Mouse (Mus musculus) ES-E14 (cell line): ENCODE measurements around the gene Olfr318.

Experiments used
- CHD2 ChIP-seq: IDR thresholded peaks from 2 replicates; pipeline ENCODE4 v1.6.1; 2014; ENCODE audit warnings: mild to moderate bottlenecking, low read depth, low read length, inconsistent platforms
- HCFC1 ChIP-seq: IDR thresholded peaks from 2 replicates; pipeline ENCODE4 v1.6.1; 2012; ENCODE audit warnings: low read length, inconsistent platforms, borderline replicate concordance; ENCODE audit not compliant: insufficient read depth
- MAFK ChIP-seq: IDR thresholded peaks from 2 replicates; pipeline ENCODE4 v1.6.1; 2014; ENCODE audit warnings: mild to moderate bottlenecking, low read depth, low read length, inconsistent platforms; ENCODE audit not compliant: insufficient read depth
- ZC3H11A ChIP-seq: IDR thresholded peaks from 2 replicates; pipeline ENCODE4 v1.6.1; 2012; ENCODE audit warnings: low read depth, mild to moderate bottlenecking, inconsistent platforms, low read length, borderline replicate concordance
- ZNF384 ChIP-seq: IDR thresholded peaks from 2 replicates; pipeline ENCODE4 v1.6.1; 2012; ENCODE audit warnings: low read depth, low read length, inconsistent platforms

GRCm38 (mm10) chr11:58680799-58681198 is 43.0 kb downstream of the Olfr318 start, which contains the start of gene Olfr320:
- TF ChIP-seq MAFK (no peak), ZNF384 (no peak), ZC3H11A (no peak), HCFC1 (no peak), CHD2 (no peak)
